In the genomic region with DNA sequence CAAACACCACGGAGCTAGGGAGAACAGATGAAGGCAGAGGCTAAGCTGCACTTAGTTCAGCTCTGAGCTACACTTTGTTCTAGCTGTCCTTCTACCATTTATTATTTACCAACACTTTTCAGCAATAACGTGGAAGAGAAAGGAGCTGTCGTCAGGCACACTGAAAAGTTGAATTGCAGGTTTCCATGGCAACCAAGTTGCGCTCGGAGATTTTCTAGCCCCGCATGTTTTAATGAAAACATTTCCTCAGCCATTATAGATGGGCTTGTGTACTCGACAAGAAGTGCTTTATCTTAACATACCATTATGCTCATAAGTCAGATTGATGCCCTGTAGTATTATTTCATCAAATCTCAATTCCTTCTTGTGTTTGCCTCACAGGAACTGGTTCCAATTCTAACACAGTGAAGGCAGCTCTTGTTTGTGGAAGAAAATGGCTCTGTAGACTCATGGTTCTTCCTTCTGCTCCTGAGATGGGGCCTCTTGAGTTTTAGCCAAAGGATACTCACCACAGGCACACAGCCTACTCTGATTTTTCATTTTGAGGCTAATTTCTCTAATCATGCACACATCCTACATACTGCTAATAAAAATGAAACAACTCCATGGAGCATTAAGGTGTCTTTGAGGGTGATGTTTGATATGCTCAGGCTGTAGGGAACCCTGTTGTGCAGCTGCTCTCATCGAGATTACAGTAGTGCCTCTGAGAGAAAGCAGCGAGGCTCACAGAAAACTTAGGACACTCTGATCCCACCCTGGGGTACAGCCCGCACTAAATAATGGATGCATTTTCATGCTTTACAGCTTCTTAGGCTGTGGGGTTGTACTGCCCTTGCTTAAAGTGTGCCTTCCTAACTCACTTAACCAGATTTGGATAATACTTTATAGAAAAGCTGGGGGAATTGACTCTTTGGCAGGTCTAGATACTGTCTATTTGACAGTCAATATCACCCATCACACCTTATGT, we compare ENCODE assay signal across 12 mouse cellular contexts.
DNase-seq lines count a peak whose midpoint lies in the region; ATAC-seq lines count a peak whose summit lies in the region.
"Had no signal": no experiment of that assay in that cellular context is flagged by ENCODE, and none has a peak within 500 bp of the region (broad histone marks: within the 10 kb centered on the region; RNA-seq: fewer than 3 reads in every experiment).

No protein-coding gene starts in this region.

- H3K4me3 ChIP-seq in forebrain, embryonic 12.5 days (replicated peaks): no peak overlapping the region
- H3K4me3 ChIP-seq in forebrain, embryonic 11.5 days (ENCODE audit: low read depth, low read length): no peak overlapping the region
- no peak overlapping the region for H3K4me3 ChIP-seq in hindbrain, embryonic 14.5 days (replicated peaks; ENCODE audit: low read length)
- H3K4me3 ChIP-seq in neural tube, embryonic 13.5 days: no peak overlapping the region

- H3K9ac ChIP-seq in forebrain, embryonic 12.5 days: no peak overlapping the region
- no peak overlapping the region for H3K9ac ChIP-seq in forebrain, embryonic 11.5 days (ENCODE audit: low read length)
- H3K9ac ChIP-seq in hindbrain, embryonic 14.5 days: no peak overlapping the region
- H3K9ac ChIP-seq in neural tube, embryonic 13.5 days: no peak overlapping the region

- H3K9me3 ChIP-seq in forebrain, embryonic 12.5 days: no peaks in the 10 kb centered on the region
- no peaks in the 10 kb centered on the region for H3K9me3 ChIP-seq in forebrain, embryonic 11.5 days (ENCODE audit: control insufficient read depth, low read length)
- H3K9me3 ChIP-seq in hindbrain, embryonic 14.5 days (ENCODE audit: control insufficient read depth, low read length): no peaks in the 10 kb centered on the region
- H3K9me3 ChIP-seq in neural tube, embryonic 13.5 days: no peaks in the 10 kb centered on the region

- H3K4me2 ChIP-seq in forebrain, embryonic 12.5 days: peak overlapping the region; percentile 13; the same call in 1 of the 2 replicates
- no peak overlapping the region for H3K4me2 ChIP-seq in forebrain, embryonic 11.5 days (ENCODE audit: low read depth, low read length, severe bottlenecking)
- no peak overlapping the region; the same call in 1 of the 2 replicates for H3K4me2 ChIP-seq in hindbrain, embryonic 14.5 days (replicated peaks)
- H3K4me2 ChIP-seq in neural tube, embryonic 13.5 days: no peak overlapping the region

- no peaks in the 10 kb centered on the region for H3K36me3 ChIP-seq in forebrain, embryonic 12.5 days (replicated peaks)
- no peaks in the 10 kb centered on the region for H3K36me3 ChIP-seq in forebrain, embryonic 11.5 days (ENCODE audit: control insufficient read depth, insufficient read depth, low read length)
- H3K36me3 ChIP-seq in hindbrain, embryonic 14.5 days (replicated peaks; ENCODE audit: control insufficient read depth, insufficient read depth): no peaks in the 10 kb centered on the region
- H3K36me3 ChIP-seq in neural tube, embryonic 13.5 days: no peaks in the 10 kb centered on the region

- DNase-seq in forebrain, embryonic 11.5 days (ENCODE audit: low spot score): no peak
- peak; percentile 31 for DNase-seq in embryo, embryonic 11 days
- peak; percentile 74 for DNase-seq in hindbrain, embryonic 14.5 days (ENCODE audit: low spot score)
- DNase-seq in cerebellum, adult 9-10 months: no peak
- no peak for DNase-seq in thymus, postnatal 10 days (ENCODE audit: low spot score in 2 of 2)
- DNase-seq: adrenal gland, postnatal 10 days; cerebellum, postnatal 25 days; kidney, adult 9 months; spleen, adult 18-20 months had no signal

- ATAC-seq in forebrain, embryonic 12.5 days (ENCODE audit: low FRiP score): peak; percentile 51; the same call in 1 of the 2 replicates
- no peak for ATAC-seq in forebrain, embryonic 11.5 days (replicated peaks; ENCODE audit: low FRiP score)
- ATAC-seq in hindbrain, embryonic 14.5 days (ENCODE audit: low FRiP score): peak; percentile 68
- 0 out of 2 replicates have a peak, but pooled peaks have one; percentile 36 for ATAC-seq in neural tube, embryonic 13.5 days (ENCODE audit: low read depth)
- no peak for ATAC-seq in erythroid progenitor cell, adult 5-6 weeks (replicated peaks; ENCODE audit: low FRiP score, poor library complexity, severe bottlenecking)

- peaks cover 29% of the 10 kb centered on the region for H3K4me1 ChIP-seq in forebrain, embryonic 12.5 days
- H3K4me1 ChIP-seq in forebrain, embryonic 11.5 days (replicated peaks; ENCODE audit: control insufficient read depth, insufficient read depth, low read length): peaks cover 4% of the 10 kb centered on the region; the same call in 1 of the 2 replicates
- H3K4me1 ChIP-seq in hindbrain, embryonic 14.5 days (replicated peaks; ENCODE audit: control insufficient read depth, insufficient read depth, low read length): peaks cover 16% of the 10 kb centered on the region
- H3K4me1 ChIP-seq in neural tube, embryonic 13.5 days (replicated peaks): peaks cover 28% of the 10 kb centered on the region

- H3K27ac ChIP-seq in forebrain, embryonic 12.5 days: no peak overlapping the region
- H3K27ac ChIP-seq in forebrain, embryonic 11.5 days (ENCODE audit: low read depth, low read length): no peak overlapping the region
- H3K27ac ChIP-seq in hindbrain, embryonic 14.5 days: peak overlapping the region; percentile 55
- H3K27ac ChIP-seq in neural tube, embryonic 13.5 days (replicated peaks): 0 out of 2 replicates have a peak overlapping the region, but pooled peaks have one; percentile 39

- WGBS in forebrain, embryonic 12.5 days: 23% methylated on average over 10 of the region's 10 CpGs
- WGBS in forebrain, embryonic 11.5 days: 31% methylated on average over 10 of the region's 10 CpGs
- 22% methylated on average over 10 of the region's 10 CpGs for WGBS in hindbrain, embryonic 14.5 days
- 24% methylated on average over 10 of the region's 10 CpGs for WGBS in neural tube, embryonic 13.5 days

- H3K27me3 ChIP-seq in forebrain, embryonic 12.5 days: no peaks in the 10 kb centered on the region
- no peaks in the 10 kb centered on the region for H3K27me3 ChIP-seq in forebrain, embryonic 11.5 days (ENCODE audit: control insufficient read depth, insufficient read depth, low read length)
- no peaks in the 10 kb centered on the region for H3K27me3 ChIP-seq in hindbrain, embryonic 14.5 days (ENCODE audit: control insufficient read depth, insufficient read depth, low read length)
- no peaks in the 10 kb centered on the region for H3K27me3 ChIP-seq in neural tube, embryonic 13.5 days

Comparison
In these comparisons a context has a peak if more than half of its experiments do, and no peak if none do; other contexts are left out.
1. ATAC-seq: peak in forebrain, embryonic 12.5 days (single experiment), hindbrain, embryonic 14.5 days (single experiment) and neural tube, embryonic 13.5 days (single experiment); none in forebrain, embryonic 11.5 days (single experiment) and erythroid progenitor cell, adult 5-6 weeks (single experiment).
2. H3K27ac ChIP-seq: peak in hindbrain, embryonic 14.5 days (single experiment) and neural tube, embryonic 13.5 days (single experiment); none in forebrain, embryonic 12.5 days (single experiment) and forebrain, embryonic 11.5 days (single experiment).
3. DNase-seq: peak in embryo, embryonic 11 days (single experiment) and hindbrain, embryonic 14.5 days (single experiment); none in forebrain, embryonic 11.5 days (single experiment), cerebellum, adult 9-10 months (single experiment) and thymus, postnatal 10 days (0 of 2).